Mouse (Mus musculus): Measurements from ENCODE around the gene Myo19. TPM values are rescaled to one million over a fixed set of nuclear protein-coding genes. Genes with fewer than 3 reads are reported as not detected.

Myo19 gene
- polyA plus RNA-seq, 1 experiment from 2014 or later: 5.7 TPM

GRCm38 (mm10) chr11:84904597-84905144 lies 24.7 kb downstream of the Myo19 start:
- no peak for ATAC-seq

GRCm38 (mm10) chr11:84907081-84907480 lies 27.1 kb downstream of the Myo19 start:
- no peak for ATAC-seq
- Histone ChIP-seq H3K36me3 (ENCODE audit: control insufficient read depth, insufficient read depth, low read length) (peaks cover 94% of the 10 kb centered on the region), H3K9ac (ENCODE audit: low read length) (no peak overlapping the region)

More at GRCm38 (mm10) chr11:84904597-84905144, 24.7 kb downstream of the Myo19 start:
- Histone ChIP-seq H3K27me3 (replicated peaks; ENCODE audit: control insufficient read depth, insufficient read depth, low read length) (no peaks in the 10 kb centered on the region), H3K36me3 (ENCODE audit: control insufficient read depth, insufficient read depth, low read length) (peaks cover 93% of the 10 kb centered on the region), H3K9me3 (replicated peaks; ENCODE audit: control insufficient read depth, low read length) (no peaks in the 10 kb centered on the region), H3K4me3 (ENCODE audit: low read depth, low read length) (no peak overlapping the region), H3K27ac (ENCODE audit: low read depth, low read length) (no peak overlapping the region), H3K4me2 (ENCODE audit: low read length) (no peak overlapping the region), H3K9ac (ENCODE audit: low read length) (no peak overlapping the region), H3K4me1 (ENCODE audit: control insufficient read depth, insufficient read depth, low read length) (no peaks in the 10 kb centered on the region)
- 91% methylated on average over 9 of the region's 9 CpGs for WGBS
- DNase-seq (ENCODE audit: low spot score): no peak

GRCm38 (mm10) chr11:84908480-84908879 lies 28.5 kb downstream of the Myo19 start:
- ATAC-seq: no peak
- no peak for DNase-seq (ENCODE audit: low spot score)
- Histone ChIP-seq H3K9ac (ENCODE audit: low read length) (no peak overlapping the region), H3K27me3 (replicated peaks; ENCODE audit: control insufficient read depth, insufficient read depth, low read length) (no peaks in the 10 kb centered on the region), H3K4me3 (ENCODE audit: low read depth, low read length) (no peak overlapping the region), H3K27ac (ENCODE audit: low read depth, low read length) (no peak overlapping the region), H3K36me3 (ENCODE audit: control insufficient read depth, insufficient read depth, low read length) (peaks cover 90% of the 10 kb centered on the region), H3K9me3 (replicated peaks; ENCODE audit: control insufficient read depth, low read length) (no peaks in the 10 kb centered on the region), H3K4me2 (ENCODE audit: low read length) (no peak overlapping the region), H3K4me1 (ENCODE audit: control insufficient read depth, insufficient read depth, low read length) (no peaks in the 10 kb centered on the region)
- WGBS: 93% methylated on average over 6 of the region's 6 CpGs

More at GRCm38 (mm10) chr11:84907081-84907480, 27.1 kb downstream of the Myo19 start:
- H3K27me3 ChIP-seq (replicated peaks; ENCODE audit: control insufficient read depth, insufficient read depth, low read length): no peaks in the 10 kb centered on the region
- H3K27ac ChIP-seq (ENCODE audit: low read depth, low read length): no peak overlapping the region
- no peak overlapping the region for H3K4me3 ChIP-seq (ENCODE audit: low read depth, low read length)
- no peak overlapping the region for H3K4me2 ChIP-seq (ENCODE audit: low read length)
- DNase-seq (ENCODE audit: low spot score): no peak
- H3K4me1 ChIP-seq (ENCODE audit: control insufficient read depth, insufficient read depth, low read length): no peaks in the 10 kb centered on the region
- no peaks in the 10 kb centered on the region for H3K9me3 ChIP-seq (replicated peaks; ENCODE audit: control insufficient read depth, low read length)
- WGBS: 81% methylated on average over 3 of the region's 3 CpGs

GRCm38 (mm10) chr11:84910411-84910810 lies 30.5 kb downstream of the Myo19 start:
- H3K36me3 ChIP-seq (ENCODE audit: control insufficient read depth, insufficient read depth, low read length): peaks cover 71% of the 10 kb centered on the region
- H3K27ac ChIP-seq (ENCODE audit: low read depth, low read length): no peak overlapping the region
- H3K9me3 ChIP-seq (replicated peaks; ENCODE audit: control insufficient read depth, low read length): no peaks in the 10 kb centered on the region
- H3K9ac ChIP-seq (ENCODE audit: low read length): no peak overlapping the region
- H3K4me3 ChIP-seq (ENCODE audit: low read depth, low read length): no peak overlapping the region
- H3K4me1 ChIP-seq (ENCODE audit: control insufficient read depth, insufficient read depth, low read length): peaks cover 4% of the 10 kb centered on the region; the same call in 1 of the 2 replicates
- no peak for ATAC-seq
- no peaks in the 10 kb centered on the region for H3K27me3 ChIP-seq (replicated peaks; ENCODE audit: control insufficient read depth, insufficient read depth, low read length)
- DNase-seq (ENCODE audit: low spot score): no peak
- WGBS: 80% methylated on average over 4 of the region's 4 CpGs
- H3K4me2 ChIP-seq (ENCODE audit: low read length): no peak overlapping the region

- H3K27ac ChIP-seq (ENCODE audit: low read depth, low read length): no peak overlapping the region
- peaks cover 5% of the 10 kb centered on the region; the same call in 1 of the 2 replicates for H3K4me1 ChIP-seq (ENCODE audit: control insufficient read depth, insufficient read depth, low read length)
- no peak for DNase-seq (ENCODE audit: low spot score)
- no peak overlapping the region for H3K9ac ChIP-seq (ENCODE audit: low read length)
- peak overlapping the region; percentile 78; the same call in 1 of the 2 replicates for H3K4me2 ChIP-seq (ENCODE audit: low read length)
- H3K4me3 ChIP-seq (ENCODE audit: low read depth, low read length): no peak overlapping the region
- H3K36me3 ChIP-seq (ENCODE audit: control insufficient read depth, insufficient read depth, low read length): peaks cover 33% of the 10 kb centered on the region
- no peaks in the 10 kb centered on the region for H3K9me3 ChIP-seq (replicated peaks; ENCODE audit: control insufficient read depth, low read length)
- ATAC-seq: no peak
- H3K27me3 ChIP-seq (replicated peaks; ENCODE audit: control insufficient read depth, insufficient read depth, low read length): no peaks in the 10 kb centered on the region
- WGBS: 83% methylated on average over 5 of the region's 5 CpGs
These were observed 34.7 kb downstream of the Myo19 start for GRCm38 (mm10) chr11:84914673-84915072.

- H3K4me3 ChIP-seq (ENCODE audit: low read depth, low read length): peak within 1 kb of the TSS; percentile 92
- peak within 1 kb of the TSS; percentile 78 for H3K9ac ChIP-seq (ENCODE audit: low read length)
- peaks cover 5% of the 10 kb centered on the region; the same call in 1 of the 2 replicates for H3K4me1 ChIP-seq (ENCODE audit: control insufficient read depth, insufficient read depth, low read length)
- no peaks in the 10 kb centered on the region for H3K9me3 ChIP-seq (replicated peaks; ENCODE audit: control insufficient read depth, low read length)
- no peak within 1 kb of the TSS for H3K27ac ChIP-seq (ENCODE audit: low read depth, low read length)
- ATAC-seq (peak; percentile 92), DNase-seq (ENCODE audit: low spot score) (peak; percentile 98)
- peak within 1 kb of the TSS; percentile 78 for H3K4me2 ChIP-seq (ENCODE audit: low read length)
- WGBS: 3% methylated on average over 34 of the region's 34 CpGs
- no peaks in the 10 kb centered on the region for H3K27me3 ChIP-seq (replicated peaks; ENCODE audit: control insufficient read depth, insufficient read depth, low read length)
- peaks cover 19% of the 10 kb centered on the region for H3K36me3 ChIP-seq (ENCODE audit: control insufficient read depth, insufficient read depth, low read length)
These were observed 36.2 kb downstream of the Myo19 start, which contains the start of gene Znhit3 for GRCm38 (mm10) chr11:84916053-84916702. Gene Znhit3 (minus strand): TSS chr11:84916366.

GRCm38 (mm10) chr11:84916703-84917300 lies 36.9 kb downstream of the Myo19 start:
- peak overlapping the region; percentile 78 for H3K4me2 ChIP-seq (ENCODE audit: low read length)
- DNase-seq (ENCODE audit: low spot score): no peak
- peaks cover 12% of the 10 kb centered on the region for H3K36me3 ChIP-seq (ENCODE audit: control insufficient read depth, insufficient read depth, low read length)
- no peaks in the 10 kb centered on the region for H3K9me3 ChIP-seq (replicated peaks; ENCODE audit: control insufficient read depth, low read length)
- H3K27ac ChIP-seq (ENCODE audit: low read depth, low read length): no peak overlapping the region
- H3K4me3 ChIP-seq (ENCODE audit: low read depth, low read length): peak overlapping the region; percentile 92
- H3K27me3 ChIP-seq (replicated peaks; ENCODE audit: control insufficient read depth, insufficient read depth, low read length): no peaks in the 10 kb centered on the region
- peak overlapping the region; percentile 78; the same call in 1 of the 2 replicates for H3K9ac ChIP-seq (ENCODE audit: low read length)
- ATAC-seq: no peak; the same call in 1 of the 2 replicates
- 63% methylated on average over 7 of the region's 7 CpGs for WGBS
- H3K4me1 ChIP-seq (ENCODE audit: control insufficient read depth, insufficient read depth, low read length): peaks cover 5% of the 10 kb centered on the region; the same call in 1 of the 2 replicates

GRCm38 (mm10) chr11:84918425-84918824 lies 38.5 kb downstream of the Myo19 start:
- peak; percentile 87; the same call in 1 of the 2 replicates for ATAC-seq
- DNase-seq (ENCODE audit: low spot score): peak; percentile 92

More at GRCm38 (mm10) chr11:84918425-84918824, 38.5 kb downstream of the Myo19 start:
- Histone ChIP-seq H3K27me3 (replicated peaks; ENCODE audit: control insufficient read depth, insufficient read depth, low read length) (no peaks in the 10 kb centered on the region), H3K4me1 (ENCODE audit: control insufficient read depth, insufficient read depth, low read length) (peaks cover 5% of the 10 kb centered on the region; the same call in 1 of the 2 replicates), H3K9me3 (replicated peaks; ENCODE audit: control insufficient read depth, low read length) (no peaks in the 10 kb centered on the region), H3K9ac (ENCODE audit: low read length) (0 out of 2 replicates have a peak overlapping the region, but pooled peaks have one; percentile 13), H3K4me3 (ENCODE audit: low read depth, low read length) (no peak overlapping the region), H3K36me3 (ENCODE audit: control insufficient read depth, insufficient read depth, low read length) (peaks cover under 1% of the 10 kb centered on the region; the same call in 1 of the 2 replicates), H3K4me2 (ENCODE audit: low read length) (peak overlapping the region; percentile 25; the same call in 1 of the 2 replicates), H3K27ac (ENCODE audit: low read depth, low read length) (no peak overlapping the region)
- WGBS: 5% methylated on average over 16 of the region's 16 CpGs
